Mouse (Mus musculus) left cerebral cortex, postnatal 14 days (tissue): ENCODE data around the gene Ier5l. TPM values are rescaled to one million over a fixed set of nuclear protein-coding genes. Genes with fewer than 3 reads are reported as not detected.

Experiments used
- DNase-seq, 2 experiments: peaks; one replicate each; pipeline ENCODE4 v3.0.0; 2021 to 2022; ENCODE audit warnings: low spot score in 2 of 2, mixed read lengths in 1 of 2
- intact Hi-C: fragments of 180-260 bp; cut with DNase I; formaldehyde crosslinking; loops from one replicate; pipeline ENCODE4 v1.15.1; 2025
- long read RNA-seq, 2 experiments: library from polyadenylated mRNA; stranded (forward); transcript quantifications; one replicate each; pipeline ENCODE4 v2.0.0; 2021
- total RNA-seq, 2 experiments: library from RNA; stranded (reverse); gene quantifications; 2 replicates each; pipeline ENCODE4 v1.2.3; 2021

Ier5l gene
- 10 to 100 TPM; 12.7 to 15.1 TPM for total RNA-seq
- long read RNA-seq, experiment 1, transcript Ier5l-201 (1 exons, 2,683 nt): major isoform, 28 of 28 reads
- long read RNA-seq, experiment 1, partial matches to known transcripts: 0 of 28 reads
- long read RNA-seq, experiment 1, other reads (novel, unspliced or antisense): 0 of 28 reads
- long read RNA-seq, experiment 2, transcript Ier5l-201 (1 exons, 2,683 nt): major isoform, 22 of 22 reads
- long read RNA-seq, experiment 2, partial matches to known transcripts: 0 of 22 reads
- long read RNA-seq, experiment 2, other reads (novel, unspliced or antisense): 0 of 22 reads

DNA sequence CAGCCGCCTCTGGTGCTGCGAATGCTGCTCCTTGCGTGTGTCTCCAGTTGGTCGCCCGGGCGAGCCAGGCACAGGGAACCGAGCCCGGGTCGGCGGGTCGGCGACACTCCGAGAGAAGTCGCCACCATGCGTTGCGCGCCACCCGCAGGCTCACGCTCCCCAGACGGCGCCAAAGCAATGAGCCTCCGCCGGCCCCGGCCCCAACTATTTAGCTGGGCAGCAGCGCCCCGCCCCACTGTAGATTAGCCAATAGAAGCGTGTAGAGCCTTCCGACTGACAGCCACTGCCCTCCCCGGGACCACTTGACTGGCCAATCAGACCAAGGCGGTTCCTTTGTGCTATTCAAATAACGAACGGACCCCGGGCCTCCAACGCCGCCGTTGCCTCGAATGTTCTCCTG is at the start of gene Ier5l:
TSS of gene Ier5l (minus strand) at position 181 of the 400 bp plus-strand sequence.
- DNase-seq: peak; percentile 95
- intact Hi-C loops: loop anchor here (5.0 kb wide), 4 partner anchors 73 to 243 kb away; no protein-coding TSS in a partner anchor

DNA sequence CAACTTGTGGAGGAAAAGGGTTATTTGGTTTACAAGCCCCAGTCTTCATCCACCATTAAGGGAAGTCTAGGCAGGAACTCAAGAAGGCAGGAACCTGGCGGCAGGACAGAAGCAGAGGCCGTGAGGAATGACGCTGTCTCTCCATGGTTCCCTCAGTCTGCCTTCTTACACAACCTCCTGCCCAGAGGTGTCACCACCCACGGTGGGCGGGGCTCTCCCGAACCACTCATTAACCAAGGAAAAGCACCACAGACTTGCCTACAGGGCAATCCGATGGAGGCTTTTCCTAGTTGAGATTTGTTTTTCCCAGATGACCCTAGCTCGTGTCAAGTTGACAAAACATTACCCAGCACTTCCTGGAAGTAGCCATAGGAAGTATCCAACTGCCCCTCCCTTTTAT is 49.7 kb upstream of the Ier5l start:
- intact Hi-C loops: no loop called here
- no peak for DNase-seq

- intact Hi-C loops: no loop called here
- peak; percentile 34 to 36 for DNase-seq
Measured at GRCm38 (mm10) chr2:30510711-30511380, 36.8 kb upstream of the Ier5l start.

- intact Hi-C loops: no loop called here
- DNase-seq: no peak
Measured at GRCm38 (mm10) chr2:30507138-30507727, 33.2 kb upstream of the Ier5l start.

DNA sequence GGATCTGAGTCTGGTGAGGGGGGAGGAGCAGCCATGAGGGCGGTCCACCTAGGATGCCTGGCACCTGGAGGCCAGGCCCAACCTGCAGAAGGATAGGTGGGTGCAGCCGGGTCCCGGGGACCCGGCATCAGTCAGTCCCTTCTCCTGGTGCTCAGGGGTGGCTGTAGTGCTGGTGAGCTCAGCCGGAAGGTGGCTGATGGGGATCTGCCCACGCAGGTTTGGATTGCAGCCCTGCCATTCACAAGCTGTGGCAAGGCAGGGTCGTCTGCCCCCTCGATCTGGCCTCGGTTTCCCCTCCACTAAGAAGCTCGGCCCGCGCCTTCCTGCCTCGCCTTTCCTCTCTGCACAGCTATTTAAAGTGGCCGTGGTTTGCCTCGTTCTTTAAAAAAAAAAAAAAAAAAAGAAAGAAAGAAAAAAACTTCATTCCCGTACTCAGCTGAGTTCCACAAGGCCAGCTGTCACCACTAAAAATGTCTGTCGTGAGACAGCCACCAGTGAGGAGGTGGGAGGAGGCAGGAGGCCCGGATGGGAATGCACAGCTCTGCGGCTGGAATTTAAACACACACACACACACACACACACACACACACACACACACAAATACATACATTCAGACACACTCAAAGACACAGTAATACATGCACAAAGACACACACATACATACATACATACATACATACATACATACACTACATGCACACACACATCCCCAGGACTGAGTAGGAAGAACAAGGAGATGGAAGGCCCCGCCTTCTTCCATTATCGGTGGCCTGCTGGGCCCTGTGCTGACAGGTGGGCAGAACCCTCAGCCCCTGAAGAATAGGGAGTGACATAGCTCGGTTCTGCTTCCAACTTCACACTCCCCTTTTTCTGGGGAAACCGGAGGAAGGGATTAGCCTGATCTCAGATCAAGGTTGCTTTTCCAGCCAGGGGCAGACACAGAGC is 29.9 kb upstream of the Ier5l start:
- intact Hi-C loops: loop anchor here (5.0 kb wide), 1 partner anchor 98 kb away; no protein-coding TSS in a partner anchor
- peak; percentile 76 to 93 for DNase-seq

- DNase-seq: no peak
- intact Hi-C loops: loop anchor here (5.0 kb wide), 1 partner anchor 101 kb away; no protein-coding TSS in a partner anchor
Measured at GRCm38 (mm10) chr2:30501701-30502100, 27.7 kb upstream of the Ier5l start.

GRCm38 (mm10) chr2:30495909-30496861 is 22.2 kb upstream of the Ier5l start:
- peak; percentile 54 to 59 for DNase-seq
- intact Hi-C loops: no loop called here

DNA sequence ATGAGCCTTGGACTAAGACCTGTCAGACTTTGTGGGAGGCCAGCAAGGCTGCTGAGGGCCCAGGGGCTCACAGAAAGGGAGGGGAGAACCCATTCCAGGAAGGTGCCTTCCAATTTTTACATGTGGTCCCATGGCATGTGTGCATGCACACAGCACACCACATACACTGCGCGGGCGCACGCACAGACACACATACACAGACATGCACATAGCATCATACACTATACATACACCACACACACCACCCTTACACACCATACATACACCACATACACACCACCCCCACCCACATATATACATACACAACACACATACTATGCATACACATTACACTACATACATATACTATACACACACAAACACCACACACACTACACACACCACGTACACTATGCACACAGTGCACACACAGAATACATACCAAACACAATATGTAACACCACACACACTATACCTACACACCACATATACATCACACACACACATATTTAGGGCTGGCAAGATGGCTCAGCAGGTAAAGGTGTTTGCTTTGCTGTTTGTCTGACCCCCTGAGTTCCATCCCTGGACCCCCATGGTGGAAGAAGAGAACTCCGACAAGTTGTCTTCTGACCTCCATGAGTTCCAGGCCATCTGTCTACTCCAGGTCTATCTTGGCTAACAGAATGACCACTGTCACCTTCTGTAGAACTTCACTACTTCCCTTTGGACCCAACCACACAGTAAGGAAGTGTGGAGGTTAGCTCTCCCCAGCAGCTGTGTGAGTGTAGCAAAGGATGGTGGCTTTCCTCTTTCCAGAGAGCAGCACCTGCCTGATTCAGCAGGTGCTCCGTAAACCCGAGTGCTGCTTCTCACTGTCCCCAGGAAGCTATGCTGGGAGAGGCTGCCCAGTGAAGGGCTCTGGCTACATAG is 21.2 kb upstream of the Ier5l start:
- intact Hi-C loops: no loop called here
- DNase-seq: no peak

DNA sequence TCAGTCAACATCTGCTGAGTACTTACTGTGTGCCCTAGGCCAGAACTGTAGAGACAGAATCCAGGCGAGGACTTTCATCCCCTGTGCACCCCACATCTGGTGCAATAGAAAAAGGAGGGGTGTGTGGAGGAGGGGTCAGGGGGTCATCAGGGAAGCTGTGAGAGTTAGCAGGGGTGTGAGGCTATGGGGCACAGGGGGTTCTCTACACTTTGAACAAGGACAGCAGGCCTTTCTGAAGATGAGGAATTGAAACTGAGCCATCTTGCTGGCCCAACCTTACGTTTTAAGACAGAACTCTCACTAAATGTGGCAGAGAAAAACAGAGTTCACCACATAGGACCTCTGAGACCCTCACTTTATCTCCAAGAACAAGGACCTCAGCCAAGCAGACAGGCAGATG is 16.4 kb upstream of the Ier5l start:
- intact Hi-C loops: no loop called here
- DNase-seq: no peak

- no peak for DNase-seq
- intact Hi-C loops: no loop called here
Measured at GRCm38 (mm10) chr2:30487597-30487996, 13.6 kb upstream of the Ier5l start.

GRCm38 (mm10) chr2:30478526-30478925 is 4.5 kb upstream of the Ier5l start:
- intact Hi-C loops: no loop called here

DNA sequence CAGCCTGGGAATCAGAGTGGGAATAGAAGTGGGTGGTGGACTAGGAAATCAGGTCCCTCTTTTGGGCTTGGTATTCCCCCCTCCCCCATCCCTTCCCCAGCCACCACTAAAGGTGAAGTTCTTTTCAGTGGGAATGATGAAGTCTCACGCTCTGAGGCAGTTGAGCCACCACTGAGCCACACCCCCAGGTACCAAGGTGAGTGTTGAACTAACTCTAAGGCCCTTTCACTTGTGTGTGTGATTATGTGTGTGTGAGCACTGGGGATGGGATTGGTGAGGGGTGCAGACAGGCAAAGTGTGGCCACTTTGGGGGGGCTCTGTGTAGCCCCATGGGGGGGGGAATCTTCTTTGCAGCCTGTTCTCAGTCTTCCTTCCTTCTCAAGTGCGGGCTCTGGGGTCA is 2.2 kb upstream of the Ier5l start:
- DNase-seq: no peak
- intact Hi-C loops: no loop called here

More at GRCm38 (mm10) chr2:30478526-30478925, 4.5 kb upstream of the Ier5l start:
- DNase-seq: no peak

DNA sequence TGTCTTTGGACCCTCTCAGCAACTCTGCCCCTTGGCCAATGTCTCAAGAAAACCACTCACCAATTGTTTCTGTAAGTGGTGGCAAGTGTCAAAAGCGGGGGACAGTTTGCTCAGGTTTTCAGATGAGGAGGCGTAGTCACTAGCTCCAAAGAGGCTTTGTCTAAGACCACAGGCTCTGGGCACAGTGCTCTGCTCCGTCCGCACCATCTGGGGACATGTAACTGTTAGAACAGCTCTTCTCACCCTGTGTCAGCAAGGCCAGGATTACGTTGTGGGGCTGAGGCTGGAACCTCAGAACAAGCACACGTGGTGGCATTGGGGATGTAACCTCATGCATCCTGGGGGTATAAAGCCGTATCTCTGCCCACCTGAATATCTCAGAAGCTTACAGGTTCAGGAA is 1.4 kb upstream of the Ier5l start:
- DNase-seq: no peak
- intact Hi-C loops: no loop called here

GRCm38 (mm10) chr2:30474776-30475175 is 757 bp upstream of the Ier5l start:
- no peak for DNase-seq
- intact Hi-C loops: loop anchor here (5.0 kb wide), 4 partner anchors 73 to 243 kb away; no protein-coding TSS in a partner anchor

DNA sequence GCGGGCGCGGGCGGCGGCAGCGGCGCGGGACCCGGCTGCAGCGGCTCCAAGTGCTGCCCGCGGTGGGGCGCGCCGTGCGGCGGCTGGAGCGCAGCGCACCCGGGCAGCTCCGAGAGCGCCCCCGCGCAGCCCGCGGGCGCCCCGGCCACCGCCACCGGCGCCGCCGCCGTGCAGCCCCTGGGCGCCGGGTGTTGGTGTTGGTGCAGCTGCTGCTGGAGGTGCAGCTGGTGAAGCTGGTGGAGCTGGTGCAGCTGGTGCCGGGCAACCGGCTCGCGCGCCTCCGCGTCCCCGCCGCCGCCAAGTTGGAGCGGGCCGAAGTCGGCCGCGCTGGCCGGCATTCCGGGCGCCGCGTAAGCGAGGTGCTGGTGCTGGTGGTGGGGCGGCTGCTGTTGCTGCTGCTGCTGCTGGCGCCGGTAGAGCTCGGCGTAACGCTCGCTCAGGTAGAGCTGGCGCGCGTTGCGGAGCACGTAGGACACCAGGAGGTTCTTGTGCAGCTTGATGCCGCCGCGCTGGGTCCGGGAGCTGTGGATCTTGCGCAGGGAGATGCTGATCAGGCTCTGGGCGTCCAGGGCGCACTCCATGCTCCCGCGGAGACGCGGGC is 488 bp downstream of the Ier5l start:
- intact Hi-C loops: loop anchor here (2.0 to 5.0 kb wide), 5 partner anchors 74 to 244 kb away; partner anchors contain the start of gene Cstad
- no peak for DNase-seq

DNA sequence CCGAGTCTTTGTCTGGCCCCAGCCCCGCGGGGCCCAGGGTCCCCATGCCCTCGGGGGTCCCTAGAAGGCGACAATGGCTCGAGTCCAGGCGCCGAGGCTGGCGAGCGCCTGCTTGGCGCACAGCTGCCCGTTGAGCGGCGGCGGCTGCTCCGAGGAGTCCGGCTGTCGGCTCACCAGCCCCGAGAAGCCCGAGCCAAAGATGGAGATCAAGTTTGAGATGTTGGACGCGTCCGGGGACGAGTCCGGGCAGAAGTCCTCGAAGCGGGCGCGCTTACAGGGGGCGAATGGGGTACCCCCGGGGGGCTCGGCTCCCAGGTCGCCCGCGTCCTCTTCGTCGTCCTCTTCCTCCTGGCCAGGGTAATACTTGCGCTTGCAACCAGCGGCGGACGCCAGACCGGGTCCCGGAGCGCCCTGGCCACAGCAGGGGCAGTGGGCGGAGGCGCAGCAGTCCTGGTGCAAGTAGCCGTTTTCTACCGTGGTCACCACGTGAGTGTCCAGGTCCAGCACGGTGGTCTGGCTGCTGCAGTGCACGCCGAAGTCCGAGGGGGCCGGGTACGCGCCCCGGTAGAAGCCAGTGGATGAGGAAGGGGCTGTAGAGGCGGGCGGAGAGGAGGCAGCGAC is 1.2 kb downstream of the Ier5l start:
- intact Hi-C loops: loop anchor here (2.0 to 5.0 kb wide), 5 partner anchors 74 to 244 kb away; partner anchors contain the start of gene Cstad
- DNase-seq: peak in 1 of 2 experiments; percentile 30
